13 mouse cellular contexts compared by ENCODE assay signal in the genomic region with DNA sequence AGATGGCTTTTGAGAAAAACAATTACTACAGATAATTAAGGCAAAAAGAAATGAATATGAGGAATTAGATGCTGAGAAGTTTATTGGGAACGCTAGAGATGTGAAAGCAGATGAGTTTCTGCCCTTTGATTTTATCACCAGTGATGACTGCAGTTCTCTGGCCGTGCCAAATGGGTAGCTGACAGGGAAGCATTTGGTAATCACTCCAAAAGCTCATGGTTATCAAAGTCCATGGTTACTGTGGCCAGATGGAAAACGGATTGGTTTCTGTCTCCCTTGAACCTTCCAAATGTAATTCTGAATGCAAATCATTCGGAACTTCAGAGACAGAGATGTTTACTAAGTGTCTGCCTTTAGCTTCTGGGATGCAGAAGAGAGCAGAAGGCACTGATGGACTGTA.
"Had no signal": no experiment of that assay in that cellular context is flagged by ENCODE, and none has a peak within 500 bp of the region (broad histone marks: within the 10 kb centered on the region; RNA-seq: fewer than 3 reads in every experiment).

No protein-coding gene starts in this region.

- H3K4me1 ChIP-seq: midbrain, embryonic 13.5 days had no signal

- H3K4me3 ChIP-seq: kidney, embryonic 15.5 days; left cerebral cortex, adult 2 months; liver, embryonic 13.5 days; midbrain, embryonic 13.5 days had no signal

- DNase-seq: kidney, postnatal 25 days; layer of hippocampus, postnatal 36 days; liver, embryonic 13.5 days; lung, embryonic 14.5 days; thymus, adult 18-20 months; thymus, postnatal 36 days had no signal

- ATAC-seq: inflammation-experienced regulatory T-cells, adult 6 months; intestine, embryonic 16.5 days; lung, postnatal 0 days; midbrain, embryonic 13.5 days had no signal

- H3K9me3 ChIP-seq: kidney, embryonic 15.5 days; liver, embryonic 13.5 days; midbrain, embryonic 13.5 days had no signal

- H3K4me2 ChIP-seq: kidney, embryonic 15.5 days; liver, embryonic 13.5 days; lung, embryonic 14.5 days; midbrain, embryonic 13.5 days had no signal

- H3K27ac ChIP-seq: kidney, embryonic 15.5 days; left cerebral cortex, adult 2 months; liver, embryonic 13.5 days; macrophage; midbrain, embryonic 13.5 days had no signal

- H3K27me3 ChIP-seq: kidney, embryonic 15.5 days; liver, embryonic 13.5 days; midbrain, embryonic 13.5 days had no signal

- H3K36me3 ChIP-seq: kidney, embryonic 15.5 days; midbrain, embryonic 13.5 days had no signal

- H3K9ac ChIP-seq: kidney, embryonic 15.5 days; liver, embryonic 13.5 days; lung, embryonic 14.5 days; midbrain, embryonic 13.5 days had no signal
